Mouse (Mus musculus): ENCODE data around the gene Gm17334.

DNA sequence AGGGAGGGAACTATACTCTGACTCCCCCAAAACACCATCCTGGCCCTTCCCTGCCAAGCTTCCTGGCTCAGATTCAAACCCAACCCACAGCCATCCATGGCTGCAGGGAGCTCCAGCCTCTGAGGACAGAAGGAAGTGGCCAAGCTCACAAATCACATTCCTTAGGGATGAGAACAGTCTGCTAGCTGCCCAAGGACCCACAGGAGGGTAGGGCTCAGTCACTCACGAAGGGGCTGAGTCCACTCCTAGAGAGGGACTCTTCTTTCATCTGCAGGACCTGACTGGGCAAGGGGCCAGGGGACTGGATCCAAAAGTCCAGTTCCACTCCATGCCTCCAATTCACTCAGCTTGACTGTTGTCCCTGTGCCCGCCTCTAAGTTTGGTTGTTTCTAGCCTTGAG lies 11.2 kb downstream of the Gm17334 start:
- no peak for TF ChIP-seq ZC3H11A (IDR thresholded peaks at IDR 0.05; ENCODE audit: borderline replicate concordance, low read depth, low read length)
- TF ChIP-seq ZNF384 (IDR thresholded peaks at IDR 0.05; ENCODE audit: low read depth, low read length), result no peak
- TF ChIP-seq MAFK (IDR thresholded peaks at IDR 0.05; ENCODE audit: insufficient read depth, low read depth, low read length), result no peak
- TF ChIP-seq HCFC1 (IDR thresholded peaks at IDR 0.05; ENCODE audit: borderline replicate concordance, insufficient read depth, low read length), result no peak
